Mouse (Mus musculus) small intestine, adult 2 months (tissue): ENCODE results near the gene 4931428F04Rik.

Source experiments
- CTCF ChIP-seq: fragments of 200-500 bp; IDR thresholded peaks from 2 replicates; pipeline ENCODE4 v1.5.1; 2012; ENCODE audit warnings: low read depth, mild to moderate bottlenecking, control low read depth, inconsistent platforms, low read length, moderate library complexity, mixed read lengths; ENCODE audit not compliant: insufficient replicate concordance, insufficient read length; ENCODE audit errors: extremely low read depth
- POLR2A ChIP-seq: fragments of 200-500 bp; IDR thresholded peaks from 2 replicates; pipeline ENCODE4 v1.6.1; 2012; ENCODE audit warnings: low read depth, mild to moderate bottlenecking, control low read depth, inconsistent platforms, low read length, moderate library complexity

DNA sequence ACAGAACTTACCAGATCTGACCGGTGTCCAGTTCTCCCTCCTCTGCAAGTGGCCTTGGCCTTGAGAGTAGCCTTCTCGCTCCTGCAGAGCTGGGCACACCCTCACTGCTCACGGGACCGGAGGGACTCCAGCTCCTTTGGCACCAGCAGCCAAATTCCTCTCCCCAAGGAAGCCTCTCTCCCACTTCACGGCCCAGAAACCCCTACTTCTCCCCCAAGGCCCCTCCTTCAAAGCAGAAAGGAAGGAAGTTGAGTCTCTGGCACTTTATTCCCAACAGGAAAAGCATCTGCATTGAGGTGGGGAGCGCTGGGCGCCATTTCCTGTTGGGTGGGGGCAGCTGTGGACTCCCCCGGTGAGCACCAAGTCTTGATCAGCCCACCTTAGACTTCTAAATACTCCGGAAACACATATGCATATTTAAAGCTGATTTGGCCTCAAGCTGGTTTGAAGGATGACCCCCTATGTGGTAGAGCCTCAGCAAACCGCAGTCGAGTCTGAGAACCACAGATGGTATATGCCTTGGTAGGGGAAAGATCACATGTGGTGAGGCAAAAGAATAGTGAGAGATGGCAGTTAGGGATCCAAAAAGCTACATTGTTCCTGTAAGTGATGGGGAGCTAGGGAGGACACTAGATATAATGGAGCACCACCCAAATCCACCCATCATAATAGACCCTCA is 6.4 kb upstream of the 4931428F04Rik start, which contains the start of gene Exoc3l:
- TF ChIP-seq CTCF (no peak), POLR2A (no peak)
